ENCODE assay signal across 8 mouse cellular contexts in the genomic region with DNA sequence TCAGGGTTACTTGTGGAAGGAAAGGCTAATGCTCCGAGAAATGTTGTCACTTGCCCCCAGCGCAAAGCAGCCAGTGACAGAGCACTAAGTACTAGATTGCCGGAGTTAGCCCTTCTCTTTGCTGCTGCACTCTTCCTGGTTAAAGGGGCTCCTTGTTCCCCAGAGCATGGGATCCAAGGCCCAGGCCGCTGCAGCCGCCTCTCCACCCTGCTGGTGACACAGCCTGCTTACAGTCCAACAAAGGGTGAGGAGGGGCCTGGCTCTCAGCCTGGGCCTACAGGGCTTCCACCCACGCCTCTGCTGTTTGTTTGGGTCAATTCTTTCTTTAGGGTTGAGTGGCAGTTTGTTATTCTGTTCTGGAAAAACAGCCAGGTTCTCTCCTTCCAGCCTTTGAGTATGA. TPM values are rescaled to one million over a fixed set of nuclear protein-coding genes. Genes with fewer than 3 reads are reported as not detected.
DNase-seq lines count a peak whose midpoint lies in the region; ATAC-seq and TF ChIP-seq lines count a peak whose summit lies in the region.

No protein-coding gene starts in this region.

- 34% methylated on average over 6 of the region's 6 CpGs for WGBS in forebrain, embryonic 14.5 days
- 38% methylated on average over 6 of the region's 6 CpGs for WGBS in hindbrain, embryonic 10.5 days
- 37% methylated on average over 6 of the region's 6 CpGs for WGBS in lung, adult 2 months
- 84% methylated on average over 6 of the region's 6 CpGs for WGBS in thymus, adult 2 months

- H3K27me3 ChIP-seq in forebrain, embryonic 14.5 days (replicated peaks; ENCODE audit: control insufficient read depth, insufficient read depth, low read length): no peaks in the 10 kb centered on the region
- H3K27me3 ChIP-seq in hindbrain, embryonic 10.5 days (ENCODE audit: insufficient read depth, poor library complexity, severe bottlenecking): no peaks in the 10 kb centered on the region
- no peaks in the 10 kb centered on the region for H3K27me3 ChIP-seq in thymus, adult 2 months (ENCODE audit: control insufficient read depth, insufficient read depth, low read length)

- H3K27ac ChIP-seq in forebrain, embryonic 14.5 days (ENCODE audit: low read depth, low read length): peak overlapping the region; percentile 44; the same call in 1 of the 2 replicates
- peak overlapping the region; percentile 63 for H3K27ac ChIP-seq in hindbrain, embryonic 10.5 days
- H3K27ac ChIP-seq in thymus, adult 2 months (ENCODE audit: control insufficient read depth, insufficient read depth, low read length): no peak overlapping the region

- ATAC-seq in frontal cortex, adult (ENCODE audit: low TSS enrichment): 0 out of 2 replicates have a peak, but pooled peaks have one; percentile 39
- peak; percentile 81 for ATAC-seq in forebrain, embryonic 14.5 days

- no peak for DNase-seq in frontal cortex, postnatal 14 days (ENCODE audit: low spot score in 2 of 2)
- DNase-seq in adipocyte (ENCODE audit: low spot score): peak; percentile 65
- DNase-seq in forebrain, embryonic 14.5 days (ENCODE audit: low spot score): peak; percentile 60
- peak; percentile 21 for DNase-seq in hindbrain, embryonic 10.5 days (ENCODE audit: low spot score)
- peak; percentile 21 for DNase-seq in lung, adult 2 months
- peak; percentile 79 to 83 for DNase-seq in right cerebral cortex, postnatal 10 days (ENCODE audit: low spot score in 2 of 2)
- no peak for DNase-seq in thymus, adult 2 months

- H3K9me3 ChIP-seq in forebrain, embryonic 14.5 days (replicated peaks; ENCODE audit: control insufficient read depth, low read length): no peaks in the 10 kb centered on the region
- H3K9me3 ChIP-seq in hindbrain, embryonic 10.5 days: no peaks in the 10 kb centered on the region

- peaks cover 29% of the 10 kb centered on the region for H3K36me3 ChIP-seq in forebrain, embryonic 14.5 days (ENCODE audit: control insufficient read depth, insufficient read depth, low read length)
- peaks cover 26% of the 10 kb centered on the region for H3K36me3 ChIP-seq in hindbrain, embryonic 10.5 days
- no peaks in the 10 kb centered on the region for H3K36me3 ChIP-seq in thymus, adult 2 months (ENCODE audit: control insufficient read depth, insufficient read depth, low read length)

- no peak overlapping the region for H3K9ac ChIP-seq in forebrain, embryonic 14.5 days (ENCODE audit: low read length)

- no peak for TF ChIP-seq POLR2A in lung, adult 2 months (IDR thresholded peaks at IDR 0.05; ENCODE audit: borderline replicate concordance, extremely low read depth, low read depth, low read length)
- TF ChIP-seq POLR2A in thymus, adult 2 months (IDR thresholded peaks at IDR 0.05; ENCODE audit: control insufficient read depth, extremely low read depth, insufficient read depth, low read length, poor library complexity): no peak

- H3K4me2 ChIP-seq in forebrain, embryonic 14.5 days (ENCODE audit: low read length): no peak overlapping the region

- no peak for TF ChIP-seq CTCF in lung, adult 2 months (IDR thresholded peaks at IDR 0.05; ENCODE audit: insufficient read depth, low read length)
- TF ChIP-seq CTCF in thymus, adult 2 months (IDR thresholded peaks at IDR 0.05; ENCODE audit: borderline replicate concordance, control insufficient read depth, extremely low read depth, insufficient read depth, low read length, poor library complexity): no peak

- no peaks in the 10 kb centered on the region for H3K4me1 ChIP-seq in forebrain, embryonic 14.5 days (ENCODE audit: control insufficient read depth, insufficient read depth, low read length)
- H3K4me1 ChIP-seq in hindbrain, embryonic 10.5 days (replicated peaks): peaks cover 33% of the 10 kb centered on the region
- 0 out of 2 replicates have a peak, but pooled peaks cover 2% of the 10 kb centered on the region for H3K4me1 ChIP-seq in lung, adult 2 months (ENCODE audit: control insufficient read depth, insufficient read depth, low read length)
- H3K4me1 ChIP-seq in thymus, adult 2 months (replicated peaks; ENCODE audit: control insufficient read depth, insufficient read depth, low read length): no peaks in the 10 kb centered on the region

- no peak overlapping the region for H3K4me3 ChIP-seq in forebrain, embryonic 14.5 days (ENCODE audit: low read depth, low read length)
- no peak overlapping the region for H3K4me3 ChIP-seq in hindbrain, embryonic 10.5 days
- H3K4me3 ChIP-seq in lung, adult 2 months (replicated peaks; ENCODE audit: extremely low read depth, low read depth, low read length): no peak overlapping the region
- no peak overlapping the region for H3K4me3 ChIP-seq in thymus, adult 2 months (ENCODE audit: control insufficient read depth, insufficient read depth, low read length)

RNA-seq across cellular contexts. Expression of gene Slc39a9, which starts 44.9 kb away (rescaled TPM):
- polyA plus RNA-seq in forebrain, embryonic 14.5 days (2014; fragmentation: Nextera tagmentation; extraction: Ambion mirVana): 22.4 and 28.4 TPM in 2 replicates
- polyA plus RNA-seq in hindbrain, embryonic 10.5 days (2016; fragmentation: Nextera tagmentation; extraction: Ambion mirVana): 24.4 and 26.0 TPM in 2 replicates
- 49.8 and 63.9 TPM in 2 replicates for polyA plus RNA-seq in lung, adult 2 months (2012; rRNA removed)
- polyA plus RNA-seq in thymus, adult 2 months (2012; rRNA removed): 55.7 and 58.2 TPM in 2 replicates

RNA-seq across cellular contexts. Expression of gene Erh, which starts 45.4 kb away (rescaled TPM):
- polyA plus RNA-seq in forebrain, embryonic 14.5 days (2014; fragmentation: Nextera tagmentation; extraction: Ambion mirVana): 254 and 324 TPM in 2 replicates
- 467 and 523 TPM in 2 replicates for polyA plus RNA-seq in hindbrain, embryonic 10.5 days (2016; fragmentation: Nextera tagmentation; extraction: Ambion mirVana)
- 15.2 and 20.7 TPM in 2 replicates for polyA plus RNA-seq in lung, adult 2 months (2012; rRNA removed)
- 49.6 and 54.4 TPM in 2 replicates for polyA plus RNA-seq in thymus, adult 2 months (2012; rRNA removed)

Comparison
In these comparisons a context has a peak if more than half of its experiments do, and no peak if none do; other contexts are left out.
1. DNase-seq: peak in adipocyte (single experiment), forebrain, embryonic 14.5 days (single experiment), hindbrain, embryonic 10.5 days (single experiment), lung, adult 2 months (single experiment) and right cerebral cortex, postnatal 10 days (2 of 2); none in frontal cortex, postnatal 14 days (0 of 2) and thymus, adult 2 months (single experiment).